Mouse (Mus musculus): ENCODE results near the gene Ccm2. TPM values are rescaled to one million over a fixed set of nuclear protein-coding genes. Genes with fewer than 3 reads are reported as not detected.
A peak's percentile ranks its signal among the peaks of the same experiment; 100 is the strongest.

Ccm2 gene
- polyA plus RNA-seq, 1 experiment from 2014 or later = 61.2 TPM

- peaks cover 10% of the 10 kb centered on the region for H3K4me1 ChIP-seq (replicated peaks)
- 76% methylated on average over 3 of the region's 3 CpGs for WGBS
These were observed 2.0 kb upstream of the Ccm2 start for GRCm38 (mm10) chr11:6544683-6545082.

GRCm38 (mm10) chr11:6545186-6545856 is 1.4 kb upstream of the Ccm2 start:
- Histone ChIP-seq H3K4me3 (no peak overlapping the region), H3K36me3 (no peaks in the 10 kb centered on the region), H3K27ac (ENCODE audit: poor library complexity, severe bottlenecking) (peak overlapping the region; percentile 98; the same call in 1 of the 2 replicates), H3K9ac (no peak overlapping the region; the same call in 1 of the 2 replicates), H3K9me3 (replicated peaks) (no peaks in the 10 kb centered on the region), H3K27me3 (replicated peaks) (no peaks in the 10 kb centered on the region), H3K4me2 (no peak overlapping the region), H3K4me1 (replicated peaks) (peaks cover 10% of the 10 kb centered on the region)
- no peak for ATAC-seq (ENCODE audit: insufficient number of reproducible peaks, low FRiP score)
- WGBS = 93% methylated on average over 4 of the region's 4 CpGs

More at GRCm38 (mm10) chr11:6544683-6545082, 2.0 kb upstream of the Ccm2 start:
- Histone ChIP-seq H3K27ac (ENCODE audit: poor library complexity, severe bottlenecking) (no peak overlapping the region), H3K4me2 (no peak overlapping the region), H3K9ac (no peak overlapping the region), H3K4me3 (no peak overlapping the region), H3K9me3 (replicated peaks) (no peaks in the 10 kb centered on the region), H3K36me3 (no peaks in the 10 kb centered on the region), H3K27me3 (replicated peaks) (no peaks in the 10 kb centered on the region)
- ATAC-seq (ENCODE audit: insufficient number of reproducible peaks, low FRiP score) = no peak

GRCm38 (mm10) chr11:6545857-6546192 is 862 bp upstream of the Ccm2 start:
- no peak for ATAC-seq (ENCODE audit: insufficient number of reproducible peaks, low FRiP score)
- no peaks in the 10 kb centered on the region for H3K27me3 ChIP-seq (replicated peaks)

GRCm38 (mm10) chr11:6547037-6547680 is 472 bp downstream of the Ccm2 start:
- Histone ChIP-seq H3K36me3 (peaks cover 5% of the 10 kb centered on the region), H3K27me3 (replicated peaks) (no peaks in the 10 kb centered on the region), H3K4me1 (replicated peaks) (peaks cover 10% of the 10 kb centered on the region), H3K9ac (peak overlapping the region; percentile 92), H3K27ac (ENCODE audit: poor library complexity, severe bottlenecking) (peak overlapping the region; percentile 98), H3K9me3 (replicated peaks) (no peaks in the 10 kb centered on the region), H3K4me3 (peak overlapping the region; percentile 73), H3K4me2 (peak overlapping the region; percentile 85)
- WGBS = 1% methylated on average over 23 of the region's 41 CpGs
- ATAC-seq (ENCODE audit: insufficient number of reproducible peaks, low FRiP score) = peak; percentile 81

More at GRCm38 (mm10) chr11:6545857-6546192, 862 bp upstream of the Ccm2 start:
- peak overlapping the region; percentile 73 for H3K4me3 ChIP-seq
- no peaks in the 10 kb centered on the region for H3K9me3 ChIP-seq (replicated peaks)
- H3K36me3 ChIP-seq = no peaks in the 10 kb centered on the region
- peak overlapping the region; percentile 92 for H3K9ac ChIP-seq
- H3K4me1 ChIP-seq (replicated peaks) = peaks cover 10% of the 10 kb centered on the region
- WGBS = 37% methylated on average over 3 of the region's 3 CpGs
- H3K4me2 ChIP-seq = peak overlapping the region; percentile 85
- H3K27ac ChIP-seq (ENCODE audit: poor library complexity, severe bottlenecking) = peak overlapping the region; percentile 98

- peak overlapping the region; percentile 85 for H3K4me2 ChIP-seq
- H3K9ac ChIP-seq = peak overlapping the region; percentile 92
- peaks cover 10% of the 10 kb centered on the region for H3K4me1 ChIP-seq (replicated peaks)
- 43% methylated on average over 6 of the region's 6 CpGs for WGBS
- peak overlapping the region; percentile 98 for H3K27ac ChIP-seq (ENCODE audit: poor library complexity, severe bottlenecking)
- peaks cover 10% of the 10 kb centered on the region for H3K36me3 ChIP-seq
- no peaks in the 10 kb centered on the region for H3K27me3 ChIP-seq (replicated peaks)
- no peaks in the 10 kb centered on the region for H3K9me3 ChIP-seq (replicated peaks)
- peak overlapping the region; percentile 73 for H3K4me3 ChIP-seq
- ATAC-seq (ENCODE audit: insufficient number of reproducible peaks, low FRiP score) = no peak
These were observed 1.1 kb downstream of the Ccm2 start for GRCm38 (mm10) chr11:6547696-6548325.

- Histone ChIP-seq H3K4me2 (no peak overlapping the region), H3K9me3 (replicated peaks) (no peaks in the 10 kb centered on the region), H3K4me3 (no peak overlapping the region), H3K27ac (ENCODE audit: poor library complexity, severe bottlenecking) (no peak overlapping the region), H3K9ac (no peak overlapping the region), H3K27me3 (replicated peaks) (no peaks in the 10 kb centered on the region), H3K4me1 (replicated peaks) (peaks cover 17% of the 10 kb centered on the region), H3K36me3 (peaks cover 13% of the 10 kb centered on the region)
- no peak for ATAC-seq (ENCODE audit: insufficient number of reproducible peaks, low FRiP score)
- 90% methylated on average over 2 of the region's 2 CpGs for WGBS
These were observed 3.1 kb downstream of the Ccm2 start for GRCm38 (mm10) chr11:6549770-6550169.

GRCm38 (mm10) chr11:6550201-6550600 is 3.5 kb downstream of the Ccm2 start:
- no peak overlapping the region for H3K4me2 ChIP-seq
- H3K27me3 ChIP-seq (replicated peaks) = no peaks in the 10 kb centered on the region
- ATAC-seq (ENCODE audit: insufficient number of reproducible peaks, low FRiP score) = no peak
- no peak overlapping the region for H3K27ac ChIP-seq (ENCODE audit: poor library complexity, severe bottlenecking)
- peaks cover 13% of the 10 kb centered on the region for H3K36me3 ChIP-seq
- peaks cover 20% of the 10 kb centered on the region for H3K4me1 ChIP-seq (replicated peaks)
- 92% methylated on average over 3 of the region's 3 CpGs for WGBS
- no peak overlapping the region for H3K4me3 ChIP-seq
- no peak overlapping the region for H3K9ac ChIP-seq
- H3K9me3 ChIP-seq (replicated peaks) = no peaks in the 10 kb centered on the region

- H3K27me3 ChIP-seq (replicated peaks) = no peaks in the 10 kb centered on the region
- H3K4me1 ChIP-seq (replicated peaks) = peaks cover 22% of the 10 kb centered on the region
- H3K4me3 ChIP-seq = no peak overlapping the region
- no peak for ATAC-seq (ENCODE audit: insufficient number of reproducible peaks, low FRiP score)
- no peak overlapping the region for H3K27ac ChIP-seq (ENCODE audit: poor library complexity, severe bottlenecking)
- no peaks in the 10 kb centered on the region for H3K9me3 ChIP-seq (replicated peaks)
- WGBS = 65% methylated on average over 3 of the region's 3 CpGs
- peaks cover 19% of the 10 kb centered on the region for H3K36me3 ChIP-seq
- H3K9ac ChIP-seq = no peak overlapping the region
- no peak overlapping the region for H3K4me2 ChIP-seq
These were observed 11.5 kb downstream of the Ccm2 start for GRCm38 (mm10) chr11:6558234-6558633.

GRCm38 (mm10) chr11:6559996-6560395 is 13.3 kb downstream of the Ccm2 start:
- no peak overlapping the region for H3K27ac ChIP-seq (ENCODE audit: poor library complexity, severe bottlenecking)
- no peak for ATAC-seq (ENCODE audit: insufficient number of reproducible peaks, low FRiP score)
- WGBS = 92% methylated on average over 2 of the region's 2 CpGs

GRCm38 (mm10) chr11:6560655-6561360 is 14.1 kb downstream of the Ccm2 start:
- Histone ChIP-seq H3K9ac (no peak overlapping the region), H3K4me1 (replicated peaks) (peaks cover 22% of the 10 kb centered on the region), H3K4me2 (no peak overlapping the region), H3K9me3 (replicated peaks) (no peaks in the 10 kb centered on the region), H3K4me3 (no peak overlapping the region), H3K27me3 (replicated peaks) (no peaks in the 10 kb centered on the region), H3K27ac (ENCODE audit: poor library complexity, severe bottlenecking) (no peak overlapping the region), H3K36me3 (peaks cover 16% of the 10 kb centered on the region)
- WGBS = 89% methylated on average over 13 of the region's 13 CpGs
- ATAC-seq (ENCODE audit: insufficient number of reproducible peaks, low FRiP score) = no peak

More at GRCm38 (mm10) chr11:6559996-6560395, 13.3 kb downstream of the Ccm2 start:
- Histone ChIP-seq H3K4me3 (no peak overlapping the region), H3K9me3 (replicated peaks) (no peaks in the 10 kb centered on the region), H3K4me1 (replicated peaks) (peaks cover 23% of the 10 kb centered on the region), H3K9ac (no peak overlapping the region), H3K36me3 (peaks cover 16% of the 10 kb centered on the region), H3K27me3 (replicated peaks) (no peaks in the 10 kb centered on the region), H3K4me2 (no peak overlapping the region)

- H3K4me1 ChIP-seq (replicated peaks) = peaks cover 22% of the 10 kb centered on the region
- H3K27ac ChIP-seq (ENCODE audit: poor library complexity, severe bottlenecking) = no peak overlapping the region
- peaks cover 18% of the 10 kb centered on the region for H3K36me3 ChIP-seq
- no peaks in the 10 kb centered on the region for H3K9me3 ChIP-seq (replicated peaks)
- H3K27me3 ChIP-seq (replicated peaks) = no peaks in the 10 kb centered on the region
- ATAC-seq (ENCODE audit: insufficient number of reproducible peaks, low FRiP score) = no peak
- H3K4me2 ChIP-seq = no peak overlapping the region
- WGBS = 95% methylated on average over 4 of the region's 4 CpGs
- no peak overlapping the region for H3K4me3 ChIP-seq
- no peak overlapping the region for H3K9ac ChIP-seq
These were observed 14.8 kb downstream of the Ccm2 start for GRCm38 (mm10) chr11:6561474-6561873.
